Mouse (Mus musculus) neural tube, embryonic 10.5 days (tissue): Measurements from ENCODE around the gene Tnk2.
"Not testable (repeated sequence)": the region's sequence is repeated elsewhere in the genome, so short reads cannot be mapped to it uniquely, and the experiment has no call there.

Experiments used
- DNase-seq: peaks from one replicate; pipeline ENCODE4 v3.0.0-alpha.2; 2017; ENCODE audit warnings: low spot score; ENCODE audit errors: extremely low spot score

Gene Tnk2

DNA sequence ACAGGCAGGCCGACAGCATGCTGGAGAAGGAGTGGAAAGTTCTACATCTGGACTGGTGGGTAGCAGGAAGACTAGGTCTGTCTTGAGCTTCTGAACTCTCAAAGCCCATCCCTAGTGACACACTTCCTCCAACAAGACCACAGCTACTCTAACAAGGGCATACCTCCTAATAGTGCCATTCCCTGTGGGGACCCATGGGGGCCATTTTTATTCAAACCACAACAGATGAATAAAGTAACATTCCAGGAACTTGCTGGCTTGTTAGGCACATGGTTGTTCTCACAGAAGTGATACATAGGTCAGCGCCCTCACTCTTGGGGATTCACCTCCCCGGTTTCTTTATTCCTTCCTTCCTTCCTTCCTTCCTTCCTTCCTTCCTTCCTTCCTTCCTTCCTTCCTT, 7.3 kb upstream of the Tnk2 start:
- no peak for DNase-seq

DNA sequence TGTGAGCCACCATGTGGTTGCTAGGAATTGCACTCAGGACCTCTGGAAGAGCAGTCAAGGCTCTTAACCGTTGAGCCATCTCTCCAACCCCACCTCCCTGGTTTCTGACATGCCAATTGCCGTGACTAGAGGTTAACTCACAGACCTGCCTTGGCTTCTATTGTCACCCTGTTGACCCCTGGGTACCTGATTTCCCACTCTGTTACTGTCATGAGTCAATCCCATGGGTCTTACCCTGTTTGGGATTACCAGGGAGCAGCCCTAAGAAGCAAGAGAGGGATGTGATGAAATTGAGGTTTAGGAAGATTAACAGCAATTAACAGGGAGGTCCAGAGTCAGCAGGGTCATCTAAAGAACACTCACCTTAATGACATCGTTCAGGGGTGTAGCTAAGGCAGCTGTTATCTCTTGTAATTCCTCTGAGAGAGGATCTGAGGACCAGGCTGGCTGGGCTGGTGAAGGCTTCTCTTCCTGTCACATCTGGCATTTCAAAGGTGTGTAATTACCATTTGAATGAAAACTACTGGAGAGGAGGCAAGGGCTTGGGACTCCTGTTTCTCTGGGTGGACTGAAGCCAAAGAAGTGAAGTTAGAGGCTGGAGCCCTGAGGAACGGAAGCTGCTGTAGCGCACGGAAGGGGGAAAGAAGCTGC, 6.7 kb upstream of the Tnk2 start:
- DNase-seq = no peak

- peak; percentile 83 for DNase-seq
Observed at GRCm38 (mm10) chr16:32638476-32638875, 5.2 kb upstream of the Tnk2 start.

GRCm38 (mm10) chr16:32640096-32640495, 3.6 kb upstream of the Tnk2 start:
- DNase-seq = no peak

DNA sequence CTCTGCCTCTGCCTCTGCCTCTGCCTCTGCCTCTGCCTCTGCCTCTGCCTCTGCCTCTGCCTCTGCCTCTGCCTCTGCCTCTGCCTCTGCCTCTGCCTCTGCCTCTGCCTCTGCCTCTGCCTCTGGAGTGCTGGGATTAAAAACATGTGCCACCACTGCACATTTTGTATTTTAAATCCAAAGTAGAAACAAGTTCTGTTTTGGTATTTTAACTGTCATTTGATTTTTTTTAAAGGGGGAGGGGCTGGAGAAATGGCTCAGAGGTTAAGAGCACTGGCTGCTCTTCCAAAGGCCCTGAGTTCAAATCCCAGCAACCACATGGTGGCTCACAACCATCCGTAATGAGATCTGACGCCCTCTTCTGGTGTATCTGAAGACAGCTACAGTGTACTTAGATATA, 3.0 kb upstream of the Tnk2 start:
- DNase-seq = not testable (repeated sequence)

DNA sequence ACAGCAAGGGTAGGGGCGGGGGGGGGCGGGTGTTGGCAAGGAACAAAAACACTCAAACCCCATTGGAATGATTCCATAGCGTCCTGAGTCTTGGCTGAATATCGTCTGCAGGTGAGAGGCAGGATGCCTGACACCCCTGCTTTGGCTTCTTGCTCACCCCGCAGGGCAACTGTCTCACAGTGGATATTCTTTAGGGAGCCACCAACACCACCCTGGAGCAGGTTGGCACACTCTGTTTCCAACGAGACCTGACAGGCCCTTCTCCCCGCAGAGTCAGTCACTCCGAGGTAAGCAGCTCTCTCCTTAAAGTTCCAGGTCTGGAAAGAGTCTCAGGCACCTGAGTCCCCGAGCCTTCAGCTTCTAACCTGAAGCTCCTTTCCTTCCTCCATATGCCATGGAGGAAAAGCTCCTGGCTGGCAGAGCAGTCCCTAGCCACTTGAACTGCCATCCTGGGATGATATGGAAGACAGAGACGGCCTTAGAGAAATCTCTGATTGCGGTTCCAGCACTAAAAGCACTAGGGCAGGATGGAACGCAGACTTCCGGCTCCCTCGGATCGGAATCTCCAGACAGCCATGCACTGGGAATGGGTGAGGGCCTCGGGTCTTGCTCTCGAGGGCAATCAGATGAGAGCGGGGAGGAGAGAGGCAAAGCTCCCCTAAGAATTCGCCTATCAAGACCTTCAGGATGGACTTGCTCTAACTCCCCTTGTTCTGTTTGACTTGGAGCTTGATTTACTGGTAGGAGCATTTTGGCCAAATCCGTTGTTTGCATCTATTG, 2.0 kb upstream of the Tnk2 start:
- DNase-seq = no peak

- DNase-seq = no peak
Observed at GRCm38 (mm10) chr16:32642280-32642679, 1.4 kb upstream of the Tnk2 start.

GRCm38 (mm10) chr16:32644069-32644800, 561 bp downstream of the Tnk2 start:
- peak; percentile 79 for DNase-seq

- DNase-seq = no peak
Observed at GRCm38 (mm10) chr16:32644801-32645170, 1.1 kb downstream of the Tnk2 start.

- DNase-seq = no peak
Observed at GRCm38 (mm10) chr16:32645361-32645914, 1.8 kb downstream of the Tnk2 start.

- DNase-seq = no peak
Observed at GRCm38 (mm10) chr16:32646014-32646413, 2.3 kb downstream of the Tnk2 start.

- no peak for DNase-seq
Observed at GRCm38 (mm10) chr16:32647712-32648111, 4.0 kb downstream of the Tnk2 start.

DNA sequence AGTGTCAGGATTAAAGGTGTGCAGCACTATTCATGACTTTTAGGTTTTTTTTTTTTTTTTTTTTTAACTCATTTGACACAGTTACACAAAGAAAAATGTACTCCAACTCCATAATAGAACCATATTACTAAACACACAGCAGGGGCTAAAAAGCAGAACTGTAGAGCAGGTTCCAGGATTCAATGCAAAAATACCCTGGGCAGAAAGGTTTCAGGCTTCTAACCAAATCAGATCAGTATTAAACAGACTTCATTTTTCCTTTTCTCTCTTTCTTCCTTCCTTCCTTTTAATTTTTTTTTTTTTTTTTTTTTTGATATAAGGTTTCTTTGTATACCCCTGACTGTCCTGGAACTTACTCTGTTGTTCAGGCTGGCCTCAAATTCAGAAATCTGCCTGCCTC, 6.8 kb downstream of the Tnk2 start:
- no peak for DNase-seq

DNA sequence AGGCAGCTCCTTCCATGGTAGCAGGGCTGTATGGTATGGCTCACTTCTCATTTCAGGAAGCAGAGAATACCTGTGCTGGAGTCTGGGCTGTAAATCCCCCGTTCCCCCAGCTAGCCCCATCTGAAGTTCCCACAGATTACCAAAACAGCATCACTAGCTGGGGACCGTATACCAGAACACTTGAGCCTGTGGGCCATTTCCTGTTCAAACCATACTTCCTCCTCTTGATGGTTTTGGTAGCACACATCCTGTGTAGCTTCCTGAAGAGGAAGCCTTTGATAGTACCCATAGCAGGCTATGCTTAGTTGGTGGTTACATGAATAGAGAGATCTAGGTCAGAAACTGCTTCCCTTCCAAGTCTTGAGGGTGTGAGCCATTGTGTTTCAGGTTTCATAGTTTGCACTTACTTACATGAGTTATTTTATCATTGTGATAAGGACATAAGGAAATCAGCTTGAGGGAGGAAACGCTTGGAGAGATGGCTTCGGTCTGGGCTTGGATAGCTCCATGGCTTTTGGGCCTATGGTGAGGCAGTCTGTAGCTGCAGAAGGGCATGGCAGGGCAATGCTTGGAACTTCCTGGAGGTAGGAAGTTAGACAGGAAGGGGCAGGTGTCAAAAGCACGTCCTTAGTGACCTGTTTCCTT, 7.4 kb downstream of the Tnk2 start:
- no peak for DNase-seq

DNA sequence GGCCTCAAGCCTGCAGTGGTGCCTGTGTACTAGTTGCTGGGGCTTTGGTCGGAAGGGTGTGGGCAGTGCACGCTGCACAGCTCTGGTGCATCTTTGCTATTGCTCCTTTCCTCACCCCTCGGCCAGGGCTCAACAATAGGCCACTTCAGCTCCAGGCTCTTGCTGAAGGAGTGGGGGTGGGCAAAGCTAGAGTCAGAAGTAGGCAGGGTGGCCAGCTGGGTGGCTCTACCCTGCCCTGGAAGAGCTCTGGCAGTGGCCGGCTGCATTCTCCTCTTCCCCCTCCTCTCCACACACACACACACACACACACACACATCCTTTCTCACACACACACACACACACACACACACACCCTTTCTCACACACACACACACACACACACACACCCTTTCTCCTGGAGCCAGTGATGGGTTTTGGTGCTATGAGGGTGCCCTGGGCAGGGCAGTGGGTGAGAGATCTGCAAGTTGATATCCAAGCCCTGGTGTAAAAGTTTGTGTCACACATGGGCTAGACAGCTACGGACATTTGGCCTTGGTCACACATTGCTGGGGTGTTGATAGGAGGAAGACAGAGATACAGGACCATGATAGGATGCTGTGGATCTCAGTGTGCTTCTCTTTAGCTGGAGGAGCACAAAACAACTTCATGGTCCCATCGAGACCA, 10.5 kb downstream of the Tnk2 start:
- DNase-seq = no peak

DNA sequence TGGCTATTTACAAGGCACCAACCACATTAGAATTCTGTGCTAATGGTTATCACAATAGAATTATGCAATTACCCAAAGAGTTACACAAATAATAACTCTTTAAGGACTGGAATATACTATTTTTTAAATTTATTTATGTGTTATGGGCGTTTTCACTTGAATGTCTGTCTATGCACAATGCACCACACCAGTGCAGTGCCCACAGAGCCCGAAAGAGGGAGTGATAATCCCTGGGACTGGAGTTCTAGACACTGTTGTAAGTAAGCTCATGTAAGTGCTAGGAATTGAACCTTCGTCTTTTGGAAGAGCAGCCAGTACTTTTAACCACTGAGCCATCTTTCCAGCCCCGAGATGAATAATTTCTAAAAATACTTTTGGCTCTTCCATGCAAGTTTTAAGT, 11.9 kb downstream of the Tnk2 start:
- no peak for DNase-seq

DNA sequence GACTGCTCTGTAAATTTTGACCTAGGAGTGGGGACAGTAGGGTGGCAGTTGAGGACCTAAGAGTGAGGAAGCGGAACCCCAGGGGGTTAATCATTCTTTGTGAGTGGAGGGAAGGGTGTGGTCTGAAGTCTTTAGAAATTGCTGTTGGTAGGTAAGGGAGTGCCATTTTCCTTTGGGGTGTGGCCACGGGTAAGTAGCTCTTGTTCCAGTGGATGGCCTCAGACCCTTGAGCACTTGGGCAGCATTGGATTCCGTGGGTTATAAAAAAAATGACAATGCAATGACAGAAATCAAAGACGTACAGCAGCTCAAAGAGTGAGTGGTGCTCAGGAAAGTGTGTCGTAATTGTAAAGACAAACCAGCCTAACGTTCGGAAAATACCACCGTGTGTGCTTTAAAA, 12.6 kb downstream of the Tnk2 start:
- DNase-seq = no peak

- DNase-seq = no peak
Observed at GRCm38 (mm10) chr16:32656794-32657193, 13.1 kb downstream of the Tnk2 start.

- DNase-seq = no peak
Observed at GRCm38 (mm10) chr16:32657498-32658250, 14.0 kb downstream of the Tnk2 start.

- DNase-seq = no peak
Observed at GRCm38 (mm10) chr16:32658743-32659171, 15.1 kb downstream of the Tnk2 start.
